Mouse (Mus musculus): Measurements from ENCODE around the gene Vac14. TPM values are rescaled to one million over a fixed set of nuclear protein-coding genes. Genes with fewer than 3 reads are reported as not detected.
"Not testable (repeated sequence)": the region's sequence is repeated elsewhere in the genome, so short reads cannot be mapped to it uniquely, and the experiment has no call there.

Vac14 gene
- total RNA-seq, 2 experiments from 2014 or later, result 27.3 to 30.3 TPM

DNA sequence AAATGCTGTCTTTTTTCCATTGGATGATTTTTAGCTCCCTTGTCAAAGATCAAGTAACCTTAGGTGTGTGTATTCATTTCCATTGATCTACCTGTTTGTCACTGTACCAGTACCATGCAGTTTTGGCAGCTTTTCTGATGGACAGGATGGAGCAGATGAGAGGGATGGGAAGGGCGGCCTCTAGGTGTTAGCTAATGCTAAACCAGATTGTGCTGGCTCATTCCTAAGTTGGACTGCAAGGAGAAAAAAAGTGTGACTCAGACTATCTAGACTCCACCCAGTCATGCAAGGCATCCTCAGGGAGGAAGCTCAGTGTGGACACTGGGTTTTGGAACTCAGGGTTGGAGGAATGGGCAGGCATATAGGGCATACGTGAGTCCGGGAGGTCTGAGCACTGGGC lies 30.2 kb downstream of the Vac14 start:
- no peak for DNase-seq

DNA sequence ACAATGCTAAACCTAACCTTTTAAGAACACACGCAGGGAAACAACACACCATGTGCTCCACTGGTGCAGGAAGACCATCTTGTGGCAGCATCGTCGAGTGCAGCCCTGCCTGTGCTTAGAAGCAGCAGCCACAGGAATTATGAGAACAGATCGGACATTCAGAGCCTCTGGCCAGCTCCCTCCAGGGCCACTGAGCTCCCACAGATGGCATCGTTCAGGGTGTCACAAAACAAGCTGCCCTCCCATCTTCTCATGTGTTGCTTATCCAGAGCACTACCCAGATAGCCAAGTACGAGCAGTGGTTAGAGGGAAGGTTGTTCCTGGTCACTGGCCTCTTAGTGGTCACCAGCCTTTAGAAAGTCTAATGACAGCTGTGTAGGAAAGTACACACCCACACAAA lies 30.9 kb downstream of the Vac14 start:
- DNase-seq, result no peak

DNA sequence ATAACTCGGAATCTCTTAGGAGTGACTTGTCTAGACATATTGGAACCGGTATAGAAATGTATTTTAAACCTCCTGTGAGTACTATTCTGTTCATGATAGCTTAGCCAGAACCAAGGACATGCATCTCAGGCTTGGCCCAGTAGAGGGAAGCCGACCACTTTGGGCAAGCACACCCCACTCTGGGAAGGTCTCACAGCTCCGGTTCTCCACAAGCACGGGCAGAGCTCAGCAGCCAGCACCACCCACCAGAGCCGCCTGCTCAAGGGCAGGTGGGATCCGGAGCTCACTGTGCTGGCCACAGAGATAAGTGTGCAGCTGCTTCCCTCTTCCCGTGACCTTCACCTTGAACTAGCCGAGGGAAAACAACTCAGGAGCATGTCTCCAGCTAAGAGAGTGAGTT lies 32.5 kb downstream of the Vac14 start:
- DNase-seq, result peak; percentile 45 to 59

DNA sequence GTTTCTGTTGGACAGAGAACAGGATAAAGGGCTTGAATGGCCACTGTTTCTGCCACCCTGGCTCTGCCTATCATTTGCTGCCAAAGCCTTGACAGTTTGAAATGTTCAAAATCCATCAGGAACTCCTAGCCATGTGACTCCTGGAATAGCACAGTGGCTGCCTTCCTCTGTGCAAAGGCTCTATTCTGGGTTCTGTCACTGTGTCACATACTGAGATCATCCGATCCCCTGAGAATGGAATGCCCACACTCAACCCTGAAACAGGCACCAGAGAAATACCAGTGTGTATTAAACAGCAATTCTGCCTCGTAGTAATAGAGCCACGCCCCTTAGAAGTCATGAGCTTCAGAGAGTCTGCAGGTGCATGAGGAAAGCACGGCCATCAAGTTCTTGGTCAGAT lies 33.5 kb downstream of the Vac14 start:
- DNase-seq, result no peak

DNA sequence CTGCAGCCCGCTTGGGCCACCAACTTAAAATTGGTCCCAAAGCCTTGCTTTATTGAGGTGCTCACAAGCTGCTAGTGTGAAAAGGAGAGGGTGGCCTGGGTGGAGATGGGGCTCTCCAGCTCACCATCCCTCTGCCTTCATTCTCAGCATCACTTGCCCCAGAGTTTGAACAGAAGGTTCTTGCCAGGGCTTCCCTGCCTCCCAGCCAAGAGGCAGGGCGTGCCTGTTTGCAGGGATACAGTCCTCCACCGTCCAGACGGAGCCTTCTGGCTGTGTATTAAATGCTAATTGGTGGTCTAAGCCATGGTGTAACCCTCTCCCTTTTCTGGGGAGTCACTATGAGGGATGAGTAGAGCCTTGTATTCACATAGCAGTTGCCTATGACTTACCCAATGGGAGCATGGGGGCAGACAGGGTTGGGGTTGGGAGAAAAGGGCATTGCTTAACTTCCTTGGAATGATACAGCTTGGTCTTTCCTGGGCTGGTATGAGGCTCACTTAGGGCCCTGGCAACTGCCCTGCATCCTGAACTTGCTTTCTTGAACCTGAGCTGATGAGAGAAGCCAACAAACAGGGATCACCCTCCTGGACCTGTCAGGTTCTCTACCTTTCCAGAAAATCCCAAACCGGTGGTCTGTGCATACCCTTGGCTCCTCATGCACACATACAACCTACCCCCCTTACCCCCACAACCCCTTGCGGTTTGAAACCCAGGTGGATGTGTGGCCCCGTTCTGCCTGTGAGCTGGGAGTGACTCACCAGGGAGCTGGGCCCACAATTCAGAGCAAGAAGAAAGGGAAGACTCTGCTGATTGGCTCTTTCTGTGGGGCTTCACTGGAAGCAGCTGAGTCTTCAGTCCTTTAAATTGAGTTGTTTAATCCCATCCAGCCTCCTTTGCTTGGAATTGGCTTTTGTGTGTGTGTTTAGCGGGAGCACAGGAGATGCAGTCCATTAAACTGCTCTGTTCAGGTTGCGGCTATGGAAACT lies 36.0 kb downstream of the Vac14 start:
- no peak for DNase-seq

DNA sequence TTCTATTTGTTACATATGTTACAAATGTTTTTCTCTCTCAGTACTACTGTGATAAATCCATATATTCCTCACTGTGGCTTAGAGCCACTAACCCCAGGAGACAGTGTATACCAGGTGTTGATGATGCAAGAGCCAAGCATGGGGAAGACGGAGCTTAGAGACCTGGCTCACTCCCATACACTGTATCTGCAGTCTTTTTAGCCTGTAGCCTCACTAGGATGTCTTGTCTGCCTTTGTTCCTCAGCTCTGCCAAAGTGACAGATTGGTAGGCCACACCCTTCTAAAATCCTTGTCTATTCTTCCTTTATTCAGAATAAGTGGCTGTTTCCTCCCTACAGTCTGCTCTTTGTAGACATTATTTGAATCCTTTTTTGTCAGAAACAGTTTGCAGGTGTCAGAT lies 37.4 kb downstream of the Vac14 start:
- no peak for DNase-seq

DNA sequence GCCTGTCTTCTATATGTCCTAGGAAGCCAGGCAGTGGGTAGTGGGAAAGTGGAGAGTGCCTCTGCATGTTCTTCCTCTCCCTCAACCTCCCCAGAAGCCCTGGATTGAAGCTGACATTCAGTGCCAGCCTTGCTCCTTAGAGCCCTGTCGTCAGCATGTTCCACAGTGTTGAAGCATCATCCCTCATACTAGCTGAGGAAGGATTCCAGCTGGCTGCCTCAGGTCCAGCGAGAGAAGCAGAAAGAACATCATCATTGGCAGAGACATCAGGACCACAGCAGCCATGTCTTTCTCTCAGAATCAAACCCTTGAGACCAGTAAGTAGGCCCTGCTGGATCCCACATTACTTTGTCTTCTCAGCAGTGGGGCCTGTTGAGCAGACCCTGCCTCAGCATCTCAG lies 39.3 kb downstream of the Vac14 start:
- DNase-seq, result no peak

DNA sequence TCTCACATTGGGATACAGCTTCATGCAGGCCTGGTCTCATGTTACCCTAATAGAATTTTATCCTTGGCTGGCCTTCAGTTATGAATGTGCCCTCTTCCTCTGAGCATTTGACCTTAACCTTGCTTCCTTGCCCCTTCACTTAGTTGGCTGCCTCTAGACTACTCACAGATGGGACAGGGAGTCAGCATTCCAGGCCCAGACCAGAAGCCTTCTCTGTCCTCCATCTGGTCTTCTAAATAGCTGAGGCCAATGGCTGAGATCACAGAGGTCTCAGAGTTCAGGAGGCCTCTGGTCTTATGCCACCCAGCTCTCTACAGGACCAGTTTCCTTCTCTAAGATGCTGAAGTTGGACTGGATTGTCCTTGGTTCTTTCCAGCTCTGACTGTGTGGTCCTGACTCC lies 41.7 kb downstream of the Vac14 start:
- no peak for DNase-seq

DNA sequence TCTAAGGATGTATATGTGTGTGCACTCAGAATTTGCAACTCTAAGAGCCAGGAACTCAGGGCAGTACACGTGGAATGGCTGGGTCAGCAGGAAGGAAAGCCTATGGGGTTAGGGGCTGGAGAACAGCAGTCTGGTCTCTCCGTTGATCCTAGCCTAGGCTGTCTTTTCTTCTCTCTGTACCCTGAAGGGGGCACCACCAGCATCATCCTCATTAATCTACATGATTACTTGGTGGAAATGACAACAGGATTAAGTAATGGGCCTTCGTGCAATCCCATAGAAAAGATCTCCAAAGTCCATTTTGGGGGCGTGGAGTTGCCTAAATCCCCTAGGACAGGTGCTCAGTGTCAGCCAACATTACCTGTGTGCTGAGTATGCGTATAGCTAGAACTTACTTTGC lies 44.2 kb downstream of the Vac14 start:
- DNase-seq, result no peak

DNA sequence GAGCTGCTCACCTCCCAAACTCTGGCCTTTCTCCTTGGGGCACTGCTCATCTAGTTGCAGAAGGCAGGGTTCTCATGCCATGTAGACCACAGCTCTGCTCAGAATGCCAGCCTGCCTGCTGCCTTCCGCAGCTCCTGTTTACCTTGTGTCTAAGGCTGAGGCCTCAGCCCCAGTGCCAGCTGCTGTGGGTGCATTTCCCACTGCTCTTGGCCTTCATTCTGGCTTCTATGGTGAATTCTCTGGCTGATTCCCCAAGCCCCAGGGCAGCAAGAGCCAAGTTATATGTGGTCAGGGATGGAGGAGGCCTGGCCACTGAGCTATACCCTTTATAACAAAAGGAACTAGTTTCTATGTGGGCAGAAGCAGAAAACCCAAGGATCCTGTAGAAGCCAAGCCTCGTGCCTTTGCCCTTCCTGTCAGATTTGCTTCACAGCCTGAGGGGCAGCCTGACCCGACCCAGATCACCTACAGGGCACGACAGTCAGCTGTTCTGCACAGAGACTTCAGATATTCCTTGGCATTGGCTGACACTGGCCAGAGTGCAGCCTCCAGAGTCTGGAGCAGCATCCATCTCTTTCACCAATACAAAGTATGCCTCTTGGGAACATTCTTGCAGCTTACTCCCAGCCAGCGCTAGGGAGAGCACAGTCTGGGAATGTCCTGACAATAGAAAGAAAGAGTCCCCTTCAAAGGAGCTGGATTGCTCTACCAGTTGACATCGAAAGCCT lies 44.8 kb downstream of the Vac14 start:
- DNase-seq, result no peak

DNA sequence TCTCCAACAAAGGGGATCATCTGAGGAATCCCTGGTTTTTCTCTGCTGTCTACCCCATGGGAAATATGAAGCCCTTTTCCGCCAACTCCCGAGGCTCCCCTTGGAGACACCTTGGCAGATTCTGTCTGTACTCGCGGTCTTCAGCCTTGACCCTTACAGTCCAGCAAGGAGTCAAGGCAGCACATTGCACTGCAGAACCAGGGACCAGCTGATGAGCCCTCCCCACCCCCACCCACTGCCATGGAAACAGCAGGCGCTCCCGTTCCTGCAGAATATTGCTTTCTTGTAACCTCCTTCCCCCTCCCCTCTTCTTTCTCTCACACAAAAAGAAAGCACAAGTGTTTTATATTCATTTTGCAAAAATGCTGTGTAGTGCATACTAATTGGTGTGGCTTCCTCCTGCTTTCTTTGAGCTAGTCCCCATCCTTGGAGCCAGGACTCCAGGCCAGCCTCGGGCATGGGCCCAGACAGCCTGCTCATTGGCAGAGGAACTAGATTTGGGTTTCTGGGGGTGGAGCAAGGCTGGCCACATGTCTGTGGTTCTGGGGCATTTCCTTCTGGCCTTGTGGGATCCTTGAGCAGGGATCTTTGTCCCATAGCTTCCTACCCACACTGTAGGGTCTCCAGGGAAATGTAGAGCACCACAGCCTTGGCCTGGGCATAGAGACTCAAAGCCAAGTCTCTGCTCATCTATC lies 46.0 kb downstream of the Vac14 start:
- DNase-seq, result peak; percentile 60 to 64

DNA sequence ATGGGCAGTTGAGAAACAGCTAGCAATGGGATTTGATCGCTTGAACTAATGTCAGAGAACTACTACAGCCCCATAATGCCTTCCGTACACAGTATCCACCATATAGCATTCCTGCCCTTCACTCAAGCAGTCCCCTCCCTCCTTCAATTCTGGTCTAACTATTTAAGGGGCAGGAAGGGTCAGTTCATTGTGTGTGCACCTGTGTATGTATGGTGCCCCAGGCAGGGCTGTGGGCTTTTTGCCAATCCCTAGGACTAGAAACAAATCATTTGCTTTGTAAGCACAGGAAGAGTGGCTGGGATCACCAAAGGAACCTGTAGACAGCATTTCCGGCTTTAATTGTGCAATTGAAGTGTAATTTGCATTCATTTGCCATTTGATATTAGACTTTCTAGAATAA lies 46.6 kb downstream of the Vac14 start:
- DNase-seq, result no peak

DNA sequence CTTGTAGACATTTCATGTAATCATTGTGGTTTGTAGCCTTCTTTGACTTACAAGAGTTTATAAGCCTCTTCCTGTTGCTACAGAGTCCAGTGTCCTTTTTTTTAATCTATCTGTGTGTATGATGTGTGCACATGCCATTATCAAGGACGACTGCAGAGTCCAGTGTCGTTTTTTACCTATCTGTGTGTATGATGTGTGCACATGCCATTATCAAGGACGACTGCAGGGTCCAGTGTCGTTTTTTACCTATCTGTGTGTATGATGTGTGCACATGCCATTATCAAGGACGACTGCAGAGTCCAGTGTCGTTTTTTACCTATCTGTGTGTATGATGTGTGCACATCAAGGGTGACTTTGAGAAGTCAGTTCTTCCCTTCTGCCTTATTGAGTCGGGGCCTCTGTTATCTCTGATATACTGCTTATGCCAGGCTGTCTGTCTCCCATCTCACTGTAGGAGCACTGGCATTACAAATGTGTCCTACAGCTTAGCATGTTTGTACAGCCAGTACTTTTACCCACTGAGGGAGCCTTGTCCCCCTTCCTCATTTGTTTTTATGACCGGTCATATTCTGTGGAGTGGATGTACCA lies 49.3 kb downstream of the Vac14 start:
- DNase-seq, result not testable (repeated sequence)

DNA sequence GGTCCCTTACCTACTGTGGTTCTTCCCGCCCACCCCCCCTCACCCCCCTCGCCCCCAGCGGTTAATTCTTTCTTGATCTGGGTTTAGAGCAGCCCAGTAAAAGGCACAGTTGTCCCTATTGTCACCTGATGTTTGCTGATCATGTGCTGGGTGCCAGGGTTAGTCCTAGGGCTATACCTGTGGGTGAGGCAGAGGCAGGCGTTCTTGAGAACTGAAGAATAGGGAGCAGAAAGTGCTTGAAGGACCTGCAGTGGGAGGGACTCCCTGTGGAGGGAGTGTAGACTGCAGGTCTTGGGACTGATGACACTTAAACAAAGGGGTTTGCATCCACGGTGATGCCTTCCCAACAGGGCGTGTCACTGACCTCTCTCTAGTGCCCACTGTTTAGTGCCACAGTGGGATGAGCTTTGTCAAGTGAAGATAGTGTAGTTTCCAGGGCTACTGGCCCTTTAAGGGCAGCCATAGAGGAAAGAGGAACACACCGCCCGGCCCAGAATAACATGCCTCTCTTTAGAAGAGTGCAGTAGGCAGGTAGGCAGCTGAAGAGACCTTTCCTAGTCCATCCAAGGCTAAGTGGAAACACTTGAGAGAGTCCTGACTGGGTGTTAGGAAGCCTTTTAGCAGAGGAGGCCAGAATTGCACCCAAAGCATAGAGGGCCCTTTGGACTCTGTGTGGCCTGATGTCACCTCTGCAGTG lies 51.7 kb downstream of the Vac14 start:
- DNase-seq, result no peak

DNA sequence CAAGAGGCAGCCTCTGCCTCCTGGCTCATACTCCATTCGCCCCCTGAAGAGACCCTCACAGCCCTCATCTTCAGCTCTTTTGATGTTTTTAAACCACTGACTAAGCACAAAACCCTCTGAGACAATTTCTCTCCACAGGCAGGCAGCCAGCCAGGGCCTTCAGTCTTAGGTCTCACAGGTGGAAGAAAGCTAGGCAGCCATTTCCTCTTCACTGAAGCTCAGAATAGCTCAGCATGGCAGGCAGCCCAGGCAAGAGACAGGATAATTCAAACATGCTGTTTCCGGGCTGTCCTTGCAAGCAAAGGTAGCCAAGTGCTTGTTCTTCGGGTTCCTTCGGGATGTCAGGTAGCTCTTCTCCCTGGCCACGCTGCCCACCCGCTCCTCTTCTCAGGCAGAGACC lies 52.9 kb downstream of the Vac14 start:
- peak; percentile 50 to 69 for DNase-seq

DNA sequence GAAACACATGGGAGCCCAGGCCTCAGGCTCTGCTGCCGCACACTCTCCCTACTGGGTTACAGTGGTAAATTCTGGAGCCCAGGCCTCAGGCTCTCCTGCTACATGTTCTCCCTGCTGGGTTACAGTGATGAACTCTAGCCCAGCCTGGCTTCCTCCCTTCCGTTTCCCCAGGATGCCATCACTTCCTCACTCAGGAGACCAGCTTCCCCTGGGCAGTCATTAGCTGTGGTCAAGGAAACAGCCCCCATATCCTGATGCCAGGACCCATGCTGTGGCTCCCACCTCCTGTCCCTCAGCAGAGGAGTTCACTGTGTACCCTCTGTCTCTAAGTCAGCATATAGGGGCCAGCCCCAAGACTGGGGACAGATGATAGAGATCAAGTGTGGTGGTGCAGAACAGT lies 53.7 kb downstream of the Vac14 start:
- DNase-seq, result peak; percentile 28 to 36

DNA sequence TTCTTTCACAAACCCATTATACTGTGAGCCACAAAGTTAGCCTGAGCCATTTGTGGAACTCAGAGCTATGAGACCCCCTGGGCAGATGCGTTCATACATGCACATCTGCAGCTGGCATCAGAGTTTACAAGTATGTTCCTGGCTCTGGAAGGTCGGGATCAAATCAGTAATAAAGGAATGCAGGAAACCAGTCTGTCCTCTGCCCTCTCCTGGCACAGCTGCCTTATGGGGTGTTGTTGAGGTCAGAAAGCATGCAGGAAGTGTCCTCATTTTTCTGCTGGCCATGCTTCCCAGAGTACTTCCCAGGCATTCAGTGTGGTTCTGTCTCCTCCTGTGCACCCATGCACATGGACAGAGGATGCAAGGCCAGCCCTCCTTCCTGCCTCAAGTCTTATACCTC lies 54.8 kb downstream of the Vac14 start:
- peak in 1 of 2 experiments; percentile 26 for DNase-seq

DNA sequence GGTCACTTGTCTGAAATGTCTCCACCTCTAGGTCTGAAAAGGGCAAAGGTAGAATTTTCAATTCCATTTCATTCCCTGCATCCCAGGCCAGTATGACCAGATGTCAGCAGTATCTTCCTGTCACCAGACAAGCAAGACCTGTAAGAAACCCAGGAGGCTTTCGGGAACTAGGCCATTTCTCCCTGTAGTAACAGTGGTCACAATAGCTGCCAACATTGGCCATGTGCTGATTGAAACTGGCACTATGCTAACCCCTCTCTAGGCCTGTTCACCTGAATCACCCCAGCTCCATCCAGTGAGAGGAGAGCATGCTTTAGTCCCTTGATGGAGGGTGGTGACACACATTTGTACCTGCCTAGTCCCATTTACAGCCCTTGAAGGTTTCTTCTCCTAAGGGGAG lies 56.2 kb downstream of the Vac14 start:
- no peak for DNase-seq

DNA sequence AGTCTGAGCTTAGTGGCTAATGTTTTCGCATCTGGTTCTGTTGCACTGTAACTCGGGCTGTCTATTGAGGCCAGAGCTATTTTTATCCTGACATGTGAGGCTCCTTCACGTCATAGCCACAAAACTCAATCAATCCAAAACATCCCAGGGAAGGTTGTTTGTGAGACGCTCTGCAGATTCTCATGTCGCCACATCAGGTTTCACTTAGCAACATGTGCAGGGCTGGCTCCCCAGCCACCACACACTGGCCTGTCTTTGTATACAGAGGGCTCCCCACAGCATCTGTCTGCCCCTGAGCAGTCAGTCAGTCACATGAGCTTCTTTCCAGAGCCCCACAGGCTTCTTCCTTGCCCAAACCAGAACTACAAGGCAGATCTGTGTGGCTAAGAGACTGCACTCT lies 58.3 kb downstream of the Vac14 start:
- no peak for DNase-seq

DNA sequence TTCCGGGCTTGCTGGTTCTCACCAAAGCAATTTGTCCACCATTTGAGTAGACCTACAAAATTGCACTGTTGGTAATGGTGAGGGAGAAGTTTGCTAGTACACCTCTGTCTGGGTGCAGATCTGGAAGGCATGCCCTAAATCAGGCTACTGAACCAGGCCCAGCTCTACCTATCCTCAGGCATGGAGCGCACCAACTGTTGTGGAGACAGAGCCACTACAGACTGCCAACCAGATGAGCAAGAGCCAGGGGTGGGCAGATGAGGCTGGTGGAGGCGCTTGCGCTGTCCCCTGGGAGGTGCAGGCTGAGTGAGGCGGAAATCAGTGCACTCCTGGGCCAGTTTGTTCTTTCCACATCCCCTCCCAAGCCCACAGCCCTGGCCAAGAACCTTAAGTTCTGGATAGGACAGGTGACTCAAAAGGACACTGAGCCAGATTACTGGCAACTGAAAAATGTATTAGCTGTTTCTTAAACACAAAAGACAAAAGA lies 58.8 kb downstream of the Vac14 start:
- no peak for DNase-seq

DNA sequence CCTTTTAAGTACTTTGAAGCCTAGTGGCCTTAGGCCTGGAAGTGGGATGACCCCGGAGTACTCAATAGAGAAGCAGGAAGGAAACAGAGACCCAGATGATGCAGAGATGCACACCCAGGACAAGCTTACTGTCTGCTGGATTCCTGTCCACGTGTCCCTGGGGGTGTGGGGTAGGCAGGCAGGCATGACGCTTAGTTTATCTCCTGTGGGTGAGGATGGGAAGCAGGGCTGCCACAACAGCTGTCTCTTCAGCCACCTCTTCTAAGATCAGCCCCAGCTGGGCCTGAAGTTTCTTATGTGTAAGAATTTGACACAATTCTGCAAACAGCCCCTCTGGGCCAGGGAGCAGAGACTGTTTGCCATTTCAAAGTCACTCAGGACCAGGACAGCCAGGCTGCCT lies 60.6 kb downstream of the Vac14 start:
- DNase-seq, result peak; percentile 24 to 36

DNA sequence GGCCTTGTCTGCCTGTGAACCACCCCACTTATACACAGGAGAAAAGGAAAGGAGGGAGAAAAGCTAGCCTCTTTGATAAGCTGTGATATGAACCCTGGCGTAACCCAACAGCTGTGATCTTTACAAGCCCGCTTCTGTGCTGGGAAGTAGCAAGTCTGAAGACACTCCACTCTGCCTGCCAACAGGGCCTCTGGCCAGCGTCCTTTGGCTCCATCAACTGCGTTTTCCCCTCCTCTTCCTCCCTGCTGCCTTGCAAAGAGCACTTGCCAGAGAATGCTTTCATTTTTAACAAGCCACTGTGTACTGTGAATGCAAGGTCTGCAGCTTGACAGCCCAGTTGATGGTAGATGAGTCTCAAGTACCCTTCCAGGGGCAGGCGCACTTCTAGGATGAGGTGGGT lies 69.3 kb downstream of the Vac14 start:
- DNase-seq, result peak; percentile 39 to 64
